Mouse (Mus musculus) activated CD4-positive, CD25-positive, alpha-beta regulatory T cell, adult 9 weeks (primary cell): ENCODE data around the gene Ehd3. TPM values are rescaled to one million over a fixed set of nuclear protein-coding genes. Genes with fewer than 3 reads are reported as not detected.

ENCODE experiments used
- polyA plus RNA-seq: library from polyadenylated mRNA; unstranded; fragments of 100-300 nt; shearing (Covaris generic); gene quantifications from one replicate; pipeline ENCODE4 v1.2.1, GENCODE M21; 2017

The Ehd3 gene
- 81.1 TPM for polyA plus RNA-seq

DNA sequence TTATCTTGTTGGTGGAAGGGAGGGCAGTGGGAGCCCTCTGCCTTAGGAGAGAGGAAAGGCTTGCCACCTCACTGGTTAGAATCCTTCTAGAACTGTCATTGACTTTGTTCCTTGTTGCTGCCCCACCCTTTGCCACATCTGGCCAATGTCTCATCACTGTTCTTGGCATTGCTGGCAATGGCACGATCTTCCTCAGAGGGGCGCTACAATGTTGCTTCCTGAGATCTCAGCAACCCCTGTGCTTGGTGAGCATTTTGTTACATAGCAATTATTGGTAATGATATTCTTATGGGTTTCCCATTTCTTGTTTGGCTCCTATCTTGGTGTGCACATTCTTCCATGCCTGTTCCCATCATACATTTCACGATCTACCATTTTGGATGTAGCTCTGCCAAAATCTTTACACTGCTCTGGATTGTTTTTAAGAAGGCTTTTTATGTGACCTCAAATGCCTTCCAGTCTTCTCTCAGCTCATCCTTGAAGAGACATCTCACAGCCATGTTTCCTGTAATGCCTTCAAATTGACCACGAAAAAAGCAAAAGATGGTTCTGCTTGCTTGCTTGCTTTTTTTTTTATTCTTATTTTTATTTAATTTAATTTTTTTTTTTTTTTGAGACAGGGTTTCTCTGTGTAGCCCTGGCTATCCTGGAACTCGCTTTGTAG, at the start of gene Ehd3:
Gene Ehd3 (plus strand): TSS at position 614 of the 664 bp plus-strand sequence.

Other genes starting within 250 kb of the Ehd3 start
- 0.94 TPM for gene Galnt14, start 93.7 kb upstream of the Ehd3 start, polyA plus RNA-seq
- gene Xdh, start 146.1 kb downstream of the Ehd3 start, polyA plus RNA-seq = 55.9 TPM
- gene Srd5a2, start 243.8 kb downstream of the Ehd3 start, polyA plus RNA-seq = not detected